Mouse (Mus musculus) adipocyte (in vitro differentiated cells): ENCODE results near the gene Rap1gap.

Experiments used
- DNase-seq: peaks from one replicate; pipeline ENCODE4 v3.0.0-alpha.2; 2016; ENCODE audit warnings: low spot score

Gene Rap1gap

GRCm38 (mm10) chr4:137663491-137663890 lies 1.0 kb upstream of the Rap1gap start:
- DNase-seq, result no peak

DNA sequence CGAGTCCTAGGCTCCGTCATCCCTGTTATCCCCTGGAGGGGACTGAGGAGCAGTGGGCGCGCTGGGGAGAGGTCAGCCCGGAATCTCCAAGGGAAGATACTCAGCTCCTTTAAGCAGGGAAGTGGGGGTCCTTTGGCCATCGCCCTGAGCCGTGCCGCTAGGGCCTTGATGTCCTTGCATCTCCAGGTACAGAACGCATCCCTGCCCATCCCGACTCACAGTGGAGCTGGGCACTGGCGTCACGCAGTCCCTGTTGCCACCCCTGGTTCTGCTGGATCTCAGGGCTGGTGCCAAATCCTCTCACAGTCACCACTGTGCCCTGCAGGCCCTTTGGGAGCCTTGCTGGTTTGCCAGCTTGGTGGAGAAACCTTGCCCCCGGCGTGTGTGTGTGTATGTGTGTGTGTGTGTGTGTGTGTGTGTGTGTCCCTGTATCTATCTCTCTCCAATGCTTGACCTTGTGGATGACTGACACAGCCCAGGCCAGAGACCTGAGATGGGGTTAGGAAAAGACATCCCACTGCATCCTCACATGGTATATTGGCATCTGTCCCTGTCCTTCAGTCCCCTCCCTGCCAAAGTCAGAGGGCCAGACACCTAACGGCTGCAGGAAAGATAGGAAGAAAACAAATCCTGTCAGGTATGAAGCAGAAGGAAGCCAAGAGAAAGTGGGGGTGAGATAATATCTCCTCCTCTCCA lies 602 bp downstream of the Rap1gap start:
- no peak for DNase-seq

GRCm38 (mm10) chr4:137665791-137666190 lies 1.3 kb downstream of the Rap1gap start:
- no peak for DNase-seq

- no peak for DNase-seq
Measured at GRCm38 (mm10) chr4:137666283-137666957, 1.9 kb downstream of the Rap1gap start.

GRCm38 (mm10) chr4:137666958-137667345 lies 2.4 kb downstream of the Rap1gap start:
- DNase-seq, result no peak

- no peak for DNase-seq
Measured at GRCm38 (mm10) chr4:137667747-137668146, 3.2 kb downstream of the Rap1gap start.

DNA sequence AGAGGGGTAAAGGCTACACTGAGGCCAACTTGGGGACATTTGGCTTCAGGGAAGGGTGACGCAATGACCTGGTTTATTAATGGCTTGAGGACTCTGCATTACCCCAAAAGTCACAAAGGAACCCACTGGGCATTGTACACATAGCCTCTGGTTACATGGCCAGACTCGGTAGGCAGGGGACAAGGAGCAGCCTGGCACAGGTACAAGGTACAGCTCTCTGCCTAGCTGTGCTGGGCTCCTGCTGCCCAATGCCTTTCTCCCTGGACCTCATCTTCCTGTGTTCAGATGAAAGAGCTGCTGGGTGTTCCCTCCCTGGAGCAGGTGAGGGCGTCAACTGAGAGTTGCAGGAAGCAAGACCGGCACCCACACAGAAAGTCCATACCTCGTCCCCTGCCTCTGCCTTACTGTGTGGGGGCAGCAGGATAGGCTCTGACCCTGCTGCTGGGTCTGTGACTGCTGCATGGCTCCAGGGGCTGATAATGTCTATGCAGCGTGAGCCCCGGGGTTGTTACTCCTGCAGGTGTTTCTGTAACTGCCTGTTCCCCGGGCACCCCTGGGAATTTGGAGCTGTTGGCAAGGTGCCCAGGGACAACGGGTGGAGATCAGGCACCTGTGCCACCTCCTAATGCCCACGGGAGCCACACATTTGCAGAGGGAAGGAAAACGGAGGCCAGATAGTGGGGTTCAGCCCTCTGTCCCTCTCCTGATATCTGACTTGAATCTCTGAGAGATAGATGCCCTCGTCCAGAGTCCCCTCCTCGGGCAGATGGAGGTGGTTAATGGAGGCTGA lies 7.4 kb downstream of the Rap1gap start:
- no peak for DNase-seq

GRCm38 (mm10) chr4:137675566-137675965 lies 11.0 kb downstream of the Rap1gap start:
- peak; percentile 19 for DNase-seq

DNA sequence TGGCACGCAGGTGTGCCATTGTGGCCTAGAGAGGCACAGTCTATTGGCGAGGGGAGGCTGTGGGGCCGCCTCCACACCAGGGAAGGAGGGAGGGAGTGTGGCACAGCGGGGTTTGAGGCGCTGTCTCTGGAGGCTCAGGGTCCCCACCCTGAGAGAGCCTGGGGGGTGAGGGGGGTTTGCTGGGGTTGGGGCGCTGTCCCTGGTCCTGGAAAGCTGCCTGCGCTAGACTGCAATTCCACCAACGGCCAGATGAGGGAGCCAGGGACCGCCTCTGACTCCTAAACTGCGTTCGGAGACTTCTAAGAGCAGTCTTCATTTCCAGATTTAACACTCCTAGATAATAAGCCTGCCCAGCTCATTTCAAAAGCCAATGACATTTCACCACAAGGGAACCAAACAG lies 11.5 kb downstream of the Rap1gap start:
- DNase-seq, result peak; percentile 76

- DNase-seq, result no peak
Measured at GRCm38 (mm10) chr4:137676700-137677484, 12.4 kb downstream of the Rap1gap start.

- no peak for DNase-seq
Measured at GRCm38 (mm10) chr4:137677906-137678305, 13.4 kb downstream of the Rap1gap start.

- DNase-seq, result no peak
Measured at GRCm38 (mm10) chr4:137678568-137678967, 14.0 kb downstream of the Rap1gap start.

- no peak for DNase-seq
Measured at GRCm38 (mm10) chr4:137679979-137680550, 15.5 kb downstream of the Rap1gap start.

DNA sequence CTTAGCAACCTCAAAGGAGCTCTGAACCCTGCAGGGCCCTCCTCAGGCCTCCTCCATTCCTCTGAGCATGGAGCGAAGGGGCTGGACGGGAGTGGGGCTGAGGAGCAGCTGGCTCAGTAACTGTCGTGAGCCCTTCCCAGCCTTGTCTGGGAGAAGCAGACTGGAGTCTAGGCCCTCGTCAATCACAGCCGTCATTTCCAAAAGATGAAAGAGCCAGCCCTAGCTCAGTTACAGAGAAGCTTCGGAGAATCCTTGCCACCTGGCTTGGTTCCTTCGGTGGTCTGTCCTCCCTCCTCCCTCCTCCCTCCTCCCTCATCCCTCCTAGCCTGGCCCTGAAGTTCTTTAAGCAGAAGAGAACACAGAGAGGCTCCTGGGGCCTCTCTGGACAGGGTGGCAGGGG lies 16.2 kb downstream of the Rap1gap start:
- DNase-seq, result no peak

DNA sequence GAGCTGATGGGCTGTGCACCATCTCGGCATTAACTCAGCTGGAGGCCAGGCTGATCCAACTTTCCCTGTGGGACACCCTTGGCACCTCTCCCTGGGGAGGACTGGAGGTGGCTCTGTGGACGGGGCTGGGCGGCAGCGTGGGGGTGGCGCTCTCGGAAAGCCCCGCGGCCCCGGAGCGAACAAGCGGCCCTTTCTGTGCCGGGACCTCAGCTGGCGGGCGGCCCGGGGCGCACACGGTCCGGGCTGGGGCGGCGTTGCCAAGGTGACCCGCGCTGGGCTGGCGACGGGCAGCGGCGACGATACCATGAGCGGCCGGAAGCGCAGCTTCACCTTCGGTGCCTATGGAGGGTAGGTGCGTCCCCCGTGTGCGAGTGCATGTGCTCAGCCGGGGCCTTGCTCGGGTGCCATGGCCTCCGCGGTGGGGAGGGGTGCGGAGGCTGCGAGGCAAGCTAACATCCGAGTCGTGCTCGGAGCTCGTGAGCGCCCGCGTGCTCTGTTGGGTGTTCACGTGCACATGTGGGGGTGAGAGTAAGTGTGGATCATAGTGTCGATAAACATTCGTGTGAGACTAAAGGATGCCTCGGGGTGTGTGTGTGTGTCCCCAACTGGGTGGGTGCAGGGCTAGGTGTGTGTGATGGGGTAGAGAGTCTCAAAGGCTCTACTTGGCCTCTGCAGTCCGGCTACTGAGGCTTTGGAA lies 17.0 kb downstream of the Rap1gap start:
- DNase-seq, result no peak

- peak; percentile 18 for DNase-seq
Measured at GRCm38 (mm10) chr4:137682961-137683453, 18.5 kb downstream of the Rap1gap start.

DNA sequence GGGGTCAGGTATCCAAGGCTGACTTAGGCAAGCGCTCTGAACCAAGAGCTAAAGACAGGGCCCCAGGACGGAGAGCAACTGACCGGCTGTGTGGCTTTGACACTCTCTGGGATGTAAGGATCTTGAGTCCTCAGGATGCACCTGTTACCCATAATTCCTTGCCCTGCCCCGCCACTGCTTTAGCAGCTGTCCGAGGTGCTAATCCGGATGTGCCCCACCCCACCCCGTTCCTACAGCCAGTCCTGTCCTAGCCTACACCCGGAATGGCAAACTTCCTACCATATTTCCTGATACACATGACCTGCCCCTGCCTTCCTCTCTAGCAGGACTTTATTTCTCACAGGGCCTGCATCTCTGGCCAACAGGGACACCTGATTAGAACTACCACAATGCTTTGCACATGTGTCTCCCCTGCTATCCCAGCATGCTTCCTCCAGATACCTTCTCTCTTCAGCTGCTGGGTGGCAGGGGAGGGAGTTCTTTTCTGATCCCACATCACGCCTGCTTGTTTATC lies 20.4 kb downstream of the Rap1gap start:
- DNase-seq, result no peak

- no peak for DNase-seq
Measured at GRCm38 (mm10) chr4:137686303-137686702, 21.8 kb downstream of the Rap1gap start.

DNA sequence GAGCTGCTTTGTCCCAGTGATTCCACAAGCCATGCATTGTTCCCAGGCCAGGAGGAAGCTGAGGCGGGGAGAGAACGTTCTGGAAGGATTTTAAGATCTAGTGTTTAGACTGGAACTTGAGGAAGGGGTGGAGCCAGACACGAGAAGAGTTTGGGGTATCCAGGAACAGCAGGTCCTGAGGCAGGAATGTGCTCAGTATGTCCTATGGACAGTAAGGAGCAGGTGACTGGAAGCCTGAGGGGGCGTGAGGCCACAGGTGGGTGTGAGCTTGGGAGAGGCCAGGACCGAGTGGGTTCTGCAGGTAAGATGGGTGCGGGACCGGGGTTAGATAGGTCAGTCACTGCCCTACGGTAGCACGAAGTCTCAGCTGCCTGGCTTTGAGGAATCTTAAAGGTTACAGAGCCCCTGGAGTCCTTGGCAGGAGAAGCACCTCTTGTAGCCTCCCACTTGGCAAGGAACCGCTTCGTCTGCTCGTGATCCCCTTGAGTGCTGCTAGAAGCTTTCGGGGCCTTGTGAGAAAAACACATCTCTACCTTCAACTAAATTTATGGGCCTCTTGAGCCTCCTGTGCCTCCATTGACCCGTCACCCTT lies 22.8 kb downstream of the Rap1gap start:
- DNase-seq, result no peak
